Mouse (Mus musculus): ENCODE measurements around the gene 4933430I17Rik. TPM values are rescaled to one million over a fixed set of nuclear protein-coding genes. Genes with fewer than 3 reads are reported as not detected.

The 4933430I17Rik gene
- total and polyA plus RNA-seq, 3 experiments: 0.05 to 0.27 TPM; not detected in 1

DNA sequence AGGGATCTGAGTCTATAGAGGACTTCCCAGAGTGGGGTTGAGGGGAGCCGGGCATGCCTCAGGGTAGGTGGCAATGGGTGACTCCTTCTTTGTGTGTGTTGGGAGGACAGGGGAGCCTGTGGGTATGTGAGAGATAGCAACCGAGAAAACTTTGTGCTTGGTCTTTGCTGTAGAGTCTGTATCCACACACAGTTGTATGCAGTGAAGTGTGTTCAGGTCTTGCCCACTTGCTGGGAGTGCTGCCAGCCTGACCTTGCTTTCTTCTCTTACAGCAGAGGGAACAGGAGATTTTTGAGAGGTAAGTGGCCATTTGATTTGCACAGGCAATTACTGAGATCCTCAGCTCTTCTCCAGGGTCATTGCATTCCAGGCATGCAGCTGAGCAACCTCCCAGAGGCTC lies 37.3 kb upstream of the 4933430I17Rik start:
- H3K4me3 ChIP-seq (ENCODE audit: low read depth, low read length): no peak overlapping the region
- H3K9me3 ChIP-seq (replicated peaks): no peaks in the 10 kb centered on the region
- H3K27me3 ChIP-seq (ENCODE audit: insufficient read depth, low read length): peaks cover 6% of the 10 kb centered on the region; the same call in 1 of the 2 replicates
- TF ChIP-seq GATA1 (IDR thresholded peaks at IDR 0.05; ENCODE audit: borderline replicate concordance, low read length): no peak
- no peak for TF ChIP-seq GATA2 (IDR thresholded peaks at IDR 0.05; ENCODE audit: borderline replicate concordance, low read depth, low read length)
- no peak for TF ChIP-seq TAL1 (conservative IDR thresholded peaks at IDR 0.05; ENCODE audit: low read depth, low read length)
- no peak for TF ChIP-seq CTCF (IDR thresholded peaks at IDR 0.05; ENCODE audit: low read depth, low read length)
- no peak for TF ChIP-seq POLR2AphosphoS5 (IDR thresholded peaks at IDR 0.05; ENCODE audit: insufficient replicate concordance, low read depth, low read length)
- ATAC-seq (ENCODE audit: extremely low read depth, insufficient number of reproducible peaks, low FRiP score, poor library complexity, severe bottlenecking): no peak
- DNase-seq (ENCODE audit: low spot score): no peak
- H3K36me3 ChIP-seq (replicated peaks): no peaks in the 10 kb centered on the region
- H3K4me1 ChIP-seq (ENCODE audit: insufficient read depth, low read depth, low read length): peaks cover 19% of the 10 kb centered on the region

DNA sequence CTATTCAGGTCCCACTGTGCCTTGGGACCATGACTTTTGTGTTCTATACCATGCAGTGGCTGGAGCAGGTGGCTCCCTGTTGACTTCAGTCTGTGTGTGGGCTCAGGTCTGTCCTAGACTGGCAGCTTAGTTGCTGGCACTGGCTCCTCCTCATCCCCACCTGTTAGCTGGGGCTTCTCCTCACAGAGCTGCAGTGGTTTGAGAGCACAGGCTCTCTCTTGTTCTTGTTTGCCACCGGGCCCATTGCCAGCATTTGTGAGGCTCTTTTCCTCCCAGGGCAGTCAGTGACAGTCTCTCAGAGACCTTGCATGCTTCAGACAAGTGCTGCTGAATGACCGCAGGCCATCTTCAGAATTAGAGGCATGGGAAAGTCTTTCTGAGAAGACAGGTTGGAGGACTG lies 32.5 kb upstream of the 4933430I17Rik start:
- no peak for ATAC-seq (ENCODE audit: extremely low read depth, insufficient number of reproducible peaks, low FRiP score, poor library complexity, severe bottlenecking)
- H3K27me3 ChIP-seq (ENCODE audit: insufficient read depth, low read length): peaks cover 18% of the 10 kb centered on the region; the same call in 1 of the 2 replicates
- H3K4me1 ChIP-seq (ENCODE audit: insufficient read depth, low read depth, low read length): peaks cover 19% of the 10 kb centered on the region
- TF ChIP-seq GATA2 (IDR thresholded peaks at IDR 0.05; ENCODE audit: borderline replicate concordance, low read depth, low read length) (no peak), TAL1 (conservative IDR thresholded peaks at IDR 0.05; ENCODE audit: low read depth, low read length) (no peak), GATA1 (IDR thresholded peaks at IDR 0.05; ENCODE audit: borderline replicate concordance, low read length) (no peak), CTCF (IDR thresholded peaks at IDR 0.05; ENCODE audit: low read depth, low read length) (no peak), POLR2AphosphoS5 (IDR thresholded peaks at IDR 0.05; ENCODE audit: insufficient replicate concordance, low read depth, low read length) (no peak)
- no peak overlapping the region for H3K4me3 ChIP-seq (ENCODE audit: low read depth, low read length)
- no peak for DNase-seq (ENCODE audit: low spot score)
- H3K9me3 ChIP-seq (replicated peaks): no peaks in the 10 kb centered on the region
- H3K36me3 ChIP-seq (replicated peaks): peaks cover 5% of the 10 kb centered on the region

DNA sequence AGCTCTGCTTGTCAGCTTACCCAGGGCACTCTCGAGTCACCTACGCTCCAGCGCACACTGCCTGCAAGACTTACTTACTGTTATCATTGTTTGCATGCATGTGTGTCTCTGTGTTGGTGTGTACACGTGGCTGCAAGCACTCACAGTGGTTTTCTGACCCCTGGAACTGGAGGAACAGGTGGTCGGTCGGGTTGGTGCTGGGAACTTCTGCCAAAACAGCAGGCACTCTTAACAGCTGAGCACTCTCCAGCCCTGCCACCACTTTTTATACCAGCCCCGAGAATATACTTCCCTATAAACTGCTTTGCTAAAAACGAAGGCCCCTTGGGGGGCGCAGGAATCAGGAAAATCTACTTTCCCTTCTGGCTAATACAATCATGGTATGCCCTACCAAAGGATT lies 30.9 kb upstream of the 4933430I17Rik start:
- peaks cover 19% of the 10 kb centered on the region for H3K36me3 ChIP-seq (replicated peaks)
- H3K4me3 ChIP-seq (ENCODE audit: low read depth, low read length): no peak overlapping the region
- no peaks in the 10 kb centered on the region for H3K9me3 ChIP-seq (replicated peaks)
- peaks cover 18% of the 10 kb centered on the region; the same call in 1 of the 2 replicates for H3K27me3 ChIP-seq (ENCODE audit: insufficient read depth, low read length)
- no peak for TF ChIP-seq GATA2 (IDR thresholded peaks at IDR 0.05; ENCODE audit: borderline replicate concordance, low read depth, low read length)
- no peak for TF ChIP-seq TAL1 (conservative IDR thresholded peaks at IDR 0.05; ENCODE audit: low read depth, low read length)
- no peak for TF ChIP-seq GATA1 (IDR thresholded peaks at IDR 0.05; ENCODE audit: borderline replicate concordance, low read length)
- TF ChIP-seq CTCF (IDR thresholded peaks at IDR 0.05; ENCODE audit: low read depth, low read length): no peak
- TF ChIP-seq POLR2AphosphoS5 (IDR thresholded peaks at IDR 0.05; ENCODE audit: insufficient replicate concordance, low read depth, low read length): no peak
- DNase-seq (ENCODE audit: low spot score) (no peak), ATAC-seq (ENCODE audit: extremely low read depth, insufficient number of reproducible peaks, low FRiP score, poor library complexity, severe bottlenecking) (peak; percentile 29; the same call in 1 of the 2 replicates)
- H3K4me1 ChIP-seq (ENCODE audit: insufficient read depth, low read depth, low read length): peaks cover 19% of the 10 kb centered on the region

DNA sequence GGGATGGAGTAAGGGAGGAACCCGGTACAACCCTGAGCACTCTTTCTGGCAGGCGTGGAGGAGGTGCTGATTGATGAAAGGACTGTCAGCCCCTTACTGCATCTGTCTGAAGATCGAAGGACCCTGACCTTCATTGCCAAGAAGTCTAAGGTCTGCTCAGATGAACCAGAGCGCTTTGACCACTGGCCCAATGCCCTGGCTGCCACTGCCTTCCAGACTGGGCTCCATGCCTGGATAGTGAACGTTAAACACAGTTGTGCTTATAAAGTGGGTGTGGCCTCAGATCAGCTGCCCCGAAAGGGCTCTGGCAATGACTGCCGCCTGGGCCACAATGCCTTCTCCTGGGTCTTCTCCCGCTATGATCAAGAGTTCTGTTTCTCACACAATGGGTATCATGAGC lies 29.2 kb upstream of the 4933430I17Rik start:
- peaks cover 18% of the 10 kb centered on the region; the same call in 1 of the 2 replicates for H3K27me3 ChIP-seq (ENCODE audit: insufficient read depth, low read length)
- H3K4me3 ChIP-seq (ENCODE audit: low read depth, low read length): no peak overlapping the region
- no peak for TF ChIP-seq TAL1 (conservative IDR thresholded peaks at IDR 0.05; ENCODE audit: low read depth, low read length)
- no peak for TF ChIP-seq CTCF (IDR thresholded peaks at IDR 0.05; ENCODE audit: low read depth, low read length)
- no peak for TF ChIP-seq GATA2 (IDR thresholded peaks at IDR 0.05; ENCODE audit: borderline replicate concordance, low read depth, low read length)
- no peak for TF ChIP-seq GATA1 (IDR thresholded peaks at IDR 0.05; ENCODE audit: borderline replicate concordance, low read length)
- TF ChIP-seq POLR2AphosphoS5 (IDR thresholded peaks at IDR 0.05; ENCODE audit: insufficient replicate concordance, low read depth, low read length): no peak
- DNase-seq (ENCODE audit: low spot score) (no peak), ATAC-seq (ENCODE audit: extremely low read depth, insufficient number of reproducible peaks, low FRiP score, poor library complexity, severe bottlenecking) (no peak)
- H3K9me3 ChIP-seq (replicated peaks): no peaks in the 10 kb centered on the region
- peaks cover 25% of the 10 kb centered on the region for H3K4me1 ChIP-seq (ENCODE audit: insufficient read depth, low read depth, low read length)
- peaks cover 28% of the 10 kb centered on the region for H3K36me3 ChIP-seq (replicated peaks)

DNA sequence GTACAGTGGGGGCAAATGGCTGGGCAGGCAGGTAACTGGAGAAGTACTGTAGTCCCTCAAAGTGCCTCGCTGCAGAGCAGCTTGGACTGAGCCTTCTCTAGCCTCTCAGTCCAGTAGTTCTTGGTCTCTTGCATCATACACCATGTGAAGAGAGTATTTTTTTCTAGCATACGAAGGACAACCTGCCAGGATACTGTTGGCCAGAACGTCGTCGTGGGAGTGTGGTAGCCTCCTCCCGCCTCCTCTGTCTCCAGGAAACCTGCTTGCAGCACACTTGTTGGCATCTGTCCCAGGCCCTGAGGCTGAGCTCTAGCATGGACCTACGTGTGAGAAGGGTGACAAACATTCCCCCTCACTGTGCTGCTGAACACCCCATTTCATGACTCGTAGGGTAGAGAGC lies 28.4 kb upstream of the 4933430I17Rik start:
- peaks cover 28% of the 10 kb centered on the region for H3K36me3 ChIP-seq (replicated peaks)
- no peak for TF ChIP-seq CTCF (IDR thresholded peaks at IDR 0.05; ENCODE audit: low read depth, low read length)
- TF ChIP-seq GATA2 (IDR thresholded peaks at IDR 0.05; ENCODE audit: borderline replicate concordance, low read depth, low read length): no peak
- TF ChIP-seq TAL1 (conservative IDR thresholded peaks at IDR 0.05; ENCODE audit: low read depth, low read length): no peak
- TF ChIP-seq GATA1 (IDR thresholded peaks at IDR 0.05; ENCODE audit: borderline replicate concordance, low read length): no peak
- no peak for TF ChIP-seq POLR2AphosphoS5 (IDR thresholded peaks at IDR 0.05; ENCODE audit: insufficient replicate concordance, low read depth, low read length)

DNA sequence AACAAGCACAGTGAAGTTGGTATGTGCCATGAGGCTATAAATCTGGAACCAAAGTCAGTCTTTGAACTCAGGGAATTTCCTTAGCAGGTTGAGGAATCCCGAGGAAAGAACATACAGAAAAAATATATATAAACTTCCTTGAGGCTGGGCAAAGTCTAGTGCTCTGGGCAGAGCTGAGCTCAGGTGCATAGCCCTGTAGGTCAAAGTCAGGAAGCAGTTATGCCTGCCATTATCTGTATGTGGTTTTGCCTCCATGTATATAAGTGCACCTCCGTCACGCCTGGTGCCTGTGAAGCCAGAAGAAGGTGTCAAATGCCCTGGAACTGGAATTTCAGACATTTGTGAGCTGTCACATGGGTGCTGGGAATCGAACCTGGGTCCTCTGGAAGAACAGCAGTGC lies 24.4 kb upstream of the 4933430I17Rik start:
- no peak overlapping the region for H3K4me3 ChIP-seq (ENCODE audit: low read depth, low read length)
- peaks cover 28% of the 10 kb centered on the region for H3K36me3 ChIP-seq (replicated peaks)
- ATAC-seq (ENCODE audit: extremely low read depth, insufficient number of reproducible peaks, low FRiP score, poor library complexity, severe bottlenecking) (no peak), DNase-seq (ENCODE audit: low spot score) (no peak)
- peaks cover 47% of the 10 kb centered on the region for H3K4me1 ChIP-seq (ENCODE audit: insufficient read depth, low read depth, low read length)
- H3K27me3 ChIP-seq (ENCODE audit: insufficient read depth, low read length): peaks cover 5% of the 10 kb centered on the region; the same call in 1 of the 2 replicates
- H3K9me3 ChIP-seq (replicated peaks): no peaks in the 10 kb centered on the region
- no peak for TF ChIP-seq GATA2 (IDR thresholded peaks at IDR 0.05; ENCODE audit: borderline replicate concordance, low read depth, low read length)
- TF ChIP-seq GATA1 (IDR thresholded peaks at IDR 0.05; ENCODE audit: borderline replicate concordance, low read length): no peak
- no peak for TF ChIP-seq TAL1 (conservative IDR thresholded peaks at IDR 0.05; ENCODE audit: low read depth, low read length)
- TF ChIP-seq CTCF (IDR thresholded peaks at IDR 0.05; ENCODE audit: low read depth, low read length): no peak
- TF ChIP-seq POLR2AphosphoS5 (IDR thresholded peaks at IDR 0.05; ENCODE audit: insufficient replicate concordance, low read depth, low read length): no peak

More for the DNA sequence above, 28.4 kb upstream of the 4933430I17Rik start:
- Histone ChIP-seq H3K4me3 (ENCODE audit: low read depth, low read length) (no peak overlapping the region), H3K27me3 (ENCODE audit: insufficient read depth, low read length) (peaks cover 18% of the 10 kb centered on the region; the same call in 1 of the 2 replicates), H3K4me1 (ENCODE audit: insufficient read depth, low read depth, low read length) (peaks cover 32% of the 10 kb centered on the region), H3K9me3 (replicated peaks) (no peaks in the 10 kb centered on the region)
- DNase-seq (ENCODE audit: low spot score) (no peak), ATAC-seq (ENCODE audit: extremely low read depth, insufficient number of reproducible peaks, low FRiP score, poor library complexity, severe bottlenecking) (no peak)
